Mouse (Mus musculus): Measurements from ENCODE around the gene Krtap16-1.

Krtap16-1 gene

GRCm38 (mm10) chr11:99986180-99986647, at the start of gene Krtap16-1:
TSS of gene Krtap16-1 (minus strand) at chr11:99986597.
- no peak for DNase-seq (ENCODE audit: low read depth, low spot score)

GRCm38 (mm10) chr11:100029768-100030167, 43.4 kb upstream of the Krtap16-1 start, which contains the start of gene Krt33b:
TSS of gene Krt33b (minus strand) at chr11:100029868.
- DNase-seq (ENCODE audit: low read depth, low spot score), result no peak

- DNase-seq (ENCODE audit: low read depth, low spot score), result no peak
These were observed 35.0 kb upstream of the Krtap16-1 start for GRCm38 (mm10) chr11:100021438-100021837.

GRCm38 (mm10) chr11:100019466-100019865, 33.1 kb upstream of the Krtap16-1 start:
- no peak for DNase-seq (ENCODE audit: low read depth, low spot score)

- DNase-seq (ENCODE audit: low read depth, low spot score), result no peak
These were observed 29.7 kb upstream of the Krtap16-1 start, which contains the start of gene Krt33a for GRCm38 (mm10) chr11:100016112-100016511. TSS of gene Krt33a (minus strand) at chr11:100016212.

GRCm38 (mm10) chr11:100013691-100014171, 27.3 kb upstream of the Krtap16-1 start:
- no peak for DNase-seq (ENCODE audit: low read depth, low spot score)

GRCm38 (mm10) chr11:100010682-100011081, 24.3 kb upstream of the Krtap16-1 start:
- DNase-seq (ENCODE audit: low read depth, low spot score), result no peak

- DNase-seq (ENCODE audit: low read depth, low spot score), result no peak
These were observed 21.9 kb upstream of the Krtap16-1 start for GRCm38 (mm10) chr11:100008336-100008735.

- no peak for DNase-seq (ENCODE audit: low read depth, low spot score)
These were observed 20.2 kb upstream of the Krtap16-1 start for GRCm38 (mm10) chr11:100006624-100007023.

- DNase-seq (ENCODE audit: low read depth, low spot score), result no peak
These were observed 19.5 kb upstream of the Krtap16-1 start for GRCm38 (mm10) chr11:100005905-100006304.

- no peak for DNase-seq (ENCODE audit: low read depth, low spot score)
These were observed 18.4 kb upstream of the Krtap16-1 start for GRCm38 (mm10) chr11:100004846-100005245.

GRCm38 (mm10) chr11:99999091-99999490, 12.7 kb upstream of the Krtap16-1 start:
- DNase-seq (ENCODE audit: low read depth, low spot score), result no peak

- no peak for DNase-seq (ENCODE audit: low read depth, low spot score)
These were observed 7.9 kb upstream of the Krtap16-1 start for GRCm38 (mm10) chr11:99994384-99994661.

GRCm38 (mm10) chr11:99993620-99994383, 7.4 kb upstream of the Krtap16-1 start, which contains the start of gene Krtap17-1:
TSS of gene Krtap17-1 (minus strand) at chr11:99993994.
- DNase-seq (ENCODE audit: low read depth, low spot score), result no peak

GRCm38 (mm10) chr11:99990571-99990970, 4.2 kb upstream of the Krtap16-1 start:
- no peak for DNase-seq (ENCODE audit: low read depth, low spot score)

GRCm38 (mm10) chr11:99989881-99990405, 3.5 kb upstream of the Krtap16-1 start:
- no peak for DNase-seq (ENCODE audit: low read depth, low spot score)

- DNase-seq (ENCODE audit: low read depth, low spot score), result no peak
These were observed 2.1 kb upstream of the Krtap16-1 start for GRCm38 (mm10) chr11:99988530-99988929.

- DNase-seq (ENCODE audit: low read depth, low spot score), result peak; percentile 49
These were observed 905 bp downstream of the Krtap16-1 start for GRCm38 (mm10) chr11:99985291-99986092.

GRCm38 (mm10) chr11:99983442-99983841, 3.0 kb downstream of the Krtap16-1 start:
- no peak for DNase-seq (ENCODE audit: low read depth, low spot score)

- no peak for DNase-seq (ENCODE audit: low read depth, low spot score)
These were observed 3.7 kb downstream of the Krtap16-1 start for GRCm38 (mm10) chr11:99982731-99983130.

GRCm38 (mm10) chr11:99978953-99979352, 7.4 kb downstream of the Krtap16-1 start, which contains the start of gene Krtap29-1:
TSS of gene Krtap29-1 (minus strand) at chr11:99979053.
- no peak for DNase-seq (ENCODE audit: low read depth, low spot score)

- no peak for DNase-seq (ENCODE audit: low read depth, low spot score)
These were observed 20.4 kb downstream of the Krtap16-1 start for GRCm38 (mm10) chr11:99965961-99966360.

Measured in telencephalon, adult 2 months (tissue).